Mouse (Mus musculus): Measurements from ENCODE around the gene Vmn1r32.

Gene Vmn1r32

DNA sequence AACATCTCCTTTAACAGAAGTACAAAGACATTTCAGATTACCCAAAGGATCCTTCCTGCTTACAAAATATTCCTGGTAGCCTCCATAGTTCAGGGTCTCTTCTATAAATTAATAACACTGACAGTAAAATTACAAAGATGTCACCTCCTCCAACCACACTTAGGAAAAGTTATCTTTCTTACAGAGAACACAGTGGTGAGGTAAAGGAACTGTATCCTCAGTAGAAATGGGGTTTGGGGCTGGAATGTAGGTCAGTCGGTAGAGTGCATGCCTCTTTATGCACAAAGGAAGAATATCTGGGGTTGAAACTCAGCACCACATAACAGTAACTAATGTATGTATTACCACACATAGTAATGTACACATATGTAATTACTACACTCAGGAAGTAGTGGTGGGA is at the start of gene Vmn1r32:
Gene Vmn1r32 (minus strand): TSS at position 101 of the 400 bp plus-strand sequence.
- DNase-seq, result no peak

DNA sequence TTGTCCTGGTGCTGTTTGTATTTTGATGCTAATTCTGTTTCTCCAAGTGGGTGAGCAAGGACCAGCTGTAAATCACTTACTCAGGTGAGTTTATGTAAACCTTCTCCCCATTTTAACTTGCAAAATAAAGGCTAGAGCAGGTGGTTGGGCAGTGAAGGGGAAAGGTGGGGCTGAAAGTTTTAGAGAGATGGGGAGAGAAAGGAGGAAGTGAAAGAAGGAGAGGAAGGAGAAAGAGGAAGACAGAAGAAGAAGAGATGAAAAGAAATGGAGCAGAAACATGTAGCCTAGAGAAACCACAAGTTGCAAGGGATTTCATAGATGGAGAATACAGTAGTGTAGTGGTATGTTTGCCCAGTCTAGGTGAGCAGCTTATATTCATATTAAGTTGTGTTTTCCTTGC is 35.9 kb upstream of the Vmn1r32 start:
- DNase-seq, result no peak

DNA sequence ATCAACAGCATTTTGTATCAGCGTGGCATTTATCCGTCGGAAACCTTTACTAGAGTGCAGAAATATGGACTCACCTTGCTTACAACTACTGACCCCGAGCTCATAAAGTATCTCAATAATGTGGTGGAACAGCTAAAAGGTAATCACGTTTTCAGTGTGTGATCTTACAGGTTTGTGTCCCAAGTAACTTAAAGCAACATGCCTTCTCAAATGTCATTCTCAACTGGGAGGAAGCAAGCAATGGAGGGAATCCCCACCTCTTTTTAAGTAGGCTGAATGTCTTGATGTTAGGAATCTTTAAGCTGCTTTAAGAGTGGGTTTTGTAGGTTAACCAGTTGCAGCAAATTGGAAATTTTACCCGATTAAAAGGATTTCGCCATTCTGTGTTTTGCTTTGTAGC is 23.9 kb downstream of the Vmn1r32 start:
- no peak for DNase-seq

DNA sequence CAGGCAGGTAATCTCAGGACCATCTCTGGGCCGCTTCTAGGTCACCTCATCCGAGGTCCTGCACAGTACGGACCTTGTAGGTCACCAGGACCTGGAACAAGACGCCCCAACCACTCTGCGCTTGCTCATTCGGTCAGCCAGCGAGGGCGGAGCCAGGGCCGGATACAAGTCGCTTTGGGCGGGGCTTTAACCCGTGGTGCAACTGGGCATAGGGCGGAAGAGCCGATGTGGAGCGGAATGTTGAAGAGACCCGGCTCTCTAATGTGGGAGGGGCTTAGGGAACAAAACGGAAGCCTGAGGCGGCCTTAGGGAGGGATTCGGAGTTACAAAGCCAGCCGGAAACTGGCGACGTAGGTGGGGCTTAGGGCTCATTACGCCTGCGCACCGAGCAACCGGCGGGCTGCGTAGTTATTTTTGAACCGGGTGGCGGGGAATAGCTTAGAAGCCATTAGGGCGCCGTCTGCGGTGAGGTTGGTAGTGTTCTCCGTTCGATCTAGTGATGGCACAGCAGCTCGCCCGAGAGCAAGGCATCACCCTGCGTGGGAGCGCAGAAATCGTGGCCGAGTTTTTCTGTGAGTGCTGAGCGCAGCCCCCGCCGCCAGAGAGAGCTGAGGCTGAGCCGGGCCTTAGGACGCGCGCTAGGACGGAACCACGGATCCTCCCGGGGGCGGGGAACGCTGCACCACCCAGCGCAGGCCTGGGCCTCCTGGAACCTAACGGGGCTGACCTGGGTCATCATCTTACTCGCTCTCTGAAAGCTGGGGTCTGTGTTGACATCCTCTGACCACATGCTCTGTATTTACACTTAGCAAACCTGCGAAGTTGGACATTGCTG is 24.7 kb downstream of the Vmn1r32 start, which contains the start of gene Mad2l1:
Gene Mad2l1 (plus strand): TSS at position 363 of the 835 bp plus-strand sequence.
- DNase-seq, result peak; percentile 98

DNA sequence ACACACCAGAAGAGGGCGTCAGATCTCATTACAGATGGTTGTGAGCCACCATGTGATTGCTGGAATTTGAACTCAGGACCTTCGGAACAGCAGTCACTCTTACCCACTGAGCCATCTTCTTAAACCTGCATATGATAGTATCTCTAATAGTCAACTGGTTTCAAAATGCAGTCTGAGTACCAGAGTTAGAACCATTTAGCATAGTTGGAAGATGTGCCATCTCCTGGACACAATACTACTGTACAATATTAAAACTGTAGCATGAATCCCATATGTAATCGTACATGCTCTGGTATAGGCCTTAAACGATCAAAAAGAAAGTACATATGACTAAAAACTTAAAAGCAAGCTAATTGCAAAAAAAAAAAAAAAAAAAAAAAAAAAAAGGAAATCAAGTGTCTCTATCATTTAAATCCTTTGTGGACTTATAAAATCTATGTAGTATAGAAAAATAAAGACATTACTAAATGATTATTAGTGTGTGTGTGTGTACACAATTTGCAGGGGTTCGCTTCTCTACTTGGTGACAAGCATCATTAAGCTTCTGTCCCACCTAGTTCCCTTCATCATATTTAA is 25.4 kb downstream of the Vmn1r32 start:
- no peak for DNase-seq

DNA sequence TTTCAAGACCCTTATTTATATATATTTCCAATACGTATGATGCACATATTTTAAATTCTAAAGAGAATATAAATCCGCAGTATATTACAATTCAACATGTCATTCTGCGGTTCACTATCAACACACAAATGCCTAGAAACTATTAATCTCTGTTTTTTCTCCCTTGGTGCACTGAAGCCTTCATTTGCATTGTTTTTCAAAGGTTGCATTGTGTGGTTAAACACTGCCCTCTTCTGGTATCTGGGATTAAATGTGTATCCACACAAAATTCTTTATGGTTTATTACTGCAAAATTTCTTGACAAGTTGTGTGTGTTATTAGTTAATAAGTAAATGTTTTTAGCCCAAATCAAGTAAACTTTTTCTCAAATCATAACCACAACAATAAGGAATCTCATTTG is 26.7 kb downstream of the Vmn1r32 start:
- DNase-seq, result peak; percentile 29

DNA sequence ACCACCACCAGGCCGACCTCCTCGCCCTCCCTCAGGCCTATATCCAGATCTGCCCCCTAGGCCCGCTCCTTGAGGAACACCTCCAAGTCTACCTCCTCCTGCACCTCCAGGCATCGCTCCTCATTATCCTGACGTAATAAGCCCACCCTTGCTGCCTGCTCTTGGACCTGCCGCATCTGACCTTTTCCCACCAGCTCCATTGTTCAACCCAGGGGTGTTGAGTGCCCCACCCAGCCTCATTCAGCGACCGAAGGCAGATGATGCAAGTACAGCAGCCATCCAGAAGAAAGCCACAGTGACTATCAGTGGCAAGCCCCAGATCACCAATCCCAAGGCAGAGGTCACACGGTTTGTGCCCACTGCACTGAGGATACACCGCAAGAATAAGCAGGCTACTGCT is 31.5 kb downstream of the Vmn1r32 start:
- no peak for DNase-seq

DNA sequence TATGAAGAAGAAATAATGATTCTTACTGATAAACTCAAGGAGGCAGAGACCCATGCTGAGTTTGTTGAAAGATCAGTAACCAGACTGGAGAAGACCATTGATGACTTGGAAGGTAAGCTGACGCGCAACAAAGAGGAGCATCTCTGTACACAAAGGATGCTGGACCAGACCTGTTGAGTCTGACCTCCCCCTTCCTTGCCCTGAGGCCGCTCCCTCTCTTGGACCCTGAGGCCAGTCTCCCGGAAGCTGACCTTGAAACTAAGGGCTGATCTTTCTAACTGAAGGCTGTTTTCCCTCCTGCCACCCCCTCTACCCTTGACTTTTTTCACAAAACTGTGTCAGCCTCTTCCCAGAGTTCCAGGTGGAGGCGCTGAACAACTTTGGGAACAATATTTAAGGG is 43.5 kb downstream of the Vmn1r32 start:
- DNase-seq, result no peak
